Mouse (Mus musculus) heart, postnatal 0 days (tissue): ENCODE results near the gene Abat.
"Not testable (repeated sequence)": the region's sequence is repeated elsewhere in the genome, so short reads cannot be mapped to it uniquely, and the experiment has no call there.

Source experiments
- CTCF ChIP-seq: IDR thresholded peaks from 2 replicates; pipeline ENCODE4 v1.5.1; 2016; ENCODE audit warnings: antibody characterized with exemption, control low read depth, low read depth
- EP300 ChIP-seq: IDR thresholded peaks from 2 replicates; pipeline ENCODE4 v1.6.1; 2016; ENCODE audit warnings: antibody characterized with exemption, low read depth

DNA sequence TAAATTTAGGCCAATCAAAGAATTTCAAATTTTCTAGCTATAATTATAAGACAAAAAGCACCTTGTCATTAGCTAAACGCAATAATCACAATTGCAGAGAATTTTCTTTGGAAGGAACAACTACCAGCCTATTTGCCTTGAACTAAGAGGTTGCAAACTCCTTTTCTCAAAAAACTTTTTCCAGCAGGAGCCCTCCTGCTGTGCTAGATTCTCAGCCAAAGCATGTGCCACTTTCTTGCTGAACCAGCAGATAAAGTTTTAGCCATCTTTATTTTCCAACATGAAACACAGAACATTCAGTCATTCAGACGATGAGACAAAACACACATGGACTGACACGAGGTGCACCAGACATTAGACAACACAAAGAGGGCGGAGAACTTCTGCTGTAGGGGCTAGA is 48.6 kb downstream of the Abat start:
- not testable (repeated sequence) for TF ChIP-seq CTCF, EP300
